Mouse (Mus musculus) kidney, adult 2 months (tissue): Measurements from ENCODE around the gene Wipi2.

Source experiments
- CTCF ChIP-seq: fragments of 200-500 bp; conservative IDR thresholded peaks from 2 replicates; pipeline ENCODE4 v1.5.1; 2011; ENCODE audit warnings: low read depth, mild to moderate bottlenecking, control low read depth, low read length, moderate library complexity, mixed read lengths; ENCODE audit not compliant: insufficient read depth, insufficient read length
- POLR2A ChIP-seq: fragments of 200-500 bp; IDR thresholded peaks from one replicate; pipeline ENCODE4 v1.6.1; 2011; ENCODE audit warnings: low read depth, low read length, control low read depth

DNA sequence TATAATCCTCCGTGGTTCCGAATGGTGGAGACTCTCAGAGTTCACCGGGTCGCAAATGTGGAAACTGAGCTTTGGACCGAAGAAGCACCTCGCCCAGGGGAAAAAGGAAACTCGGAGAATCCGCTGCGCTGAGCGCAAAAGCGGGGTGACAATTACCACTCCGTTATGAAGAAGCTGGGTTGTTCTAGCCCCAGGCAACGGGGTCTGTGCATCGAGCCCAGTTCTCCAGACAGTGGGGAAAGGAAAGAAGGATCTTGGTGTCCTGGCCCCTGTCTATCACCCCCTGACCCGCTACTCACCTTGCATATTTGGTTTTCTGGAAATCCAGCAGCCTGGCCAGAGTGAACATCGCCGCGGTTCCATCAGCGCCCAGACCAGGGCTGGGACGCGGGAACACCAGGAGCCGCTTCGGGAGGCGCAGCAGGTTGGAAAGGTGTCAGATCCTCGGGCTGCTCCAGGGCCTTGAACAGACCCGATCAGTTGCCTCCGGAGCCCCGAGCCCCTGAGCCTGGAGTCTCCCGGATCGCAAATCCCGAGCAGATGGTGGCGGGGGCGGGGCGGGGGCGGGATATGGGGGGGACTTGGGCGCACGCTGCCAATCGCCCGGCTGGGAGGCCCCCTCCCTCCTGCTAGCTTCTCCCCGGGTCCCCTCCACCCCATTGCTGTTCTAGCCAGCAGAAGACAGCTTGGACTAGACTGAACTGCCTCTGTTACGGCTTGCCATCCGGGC lies 19.1 kb upstream of the Wipi2 start, which contains the start of gene Mmd2:
- TF ChIP-seq CTCF (no peak), POLR2A (no peak)
